Mouse (Mus musculus) B cell, adult 2 months (primary cell): ENCODE data around the gene Ptn.

Experiments
- DNase-seq, 2 experiments: peaks; one replicate each; pipeline ENCODE4 v3.0.0; 2022

The Ptn gene

DNA sequence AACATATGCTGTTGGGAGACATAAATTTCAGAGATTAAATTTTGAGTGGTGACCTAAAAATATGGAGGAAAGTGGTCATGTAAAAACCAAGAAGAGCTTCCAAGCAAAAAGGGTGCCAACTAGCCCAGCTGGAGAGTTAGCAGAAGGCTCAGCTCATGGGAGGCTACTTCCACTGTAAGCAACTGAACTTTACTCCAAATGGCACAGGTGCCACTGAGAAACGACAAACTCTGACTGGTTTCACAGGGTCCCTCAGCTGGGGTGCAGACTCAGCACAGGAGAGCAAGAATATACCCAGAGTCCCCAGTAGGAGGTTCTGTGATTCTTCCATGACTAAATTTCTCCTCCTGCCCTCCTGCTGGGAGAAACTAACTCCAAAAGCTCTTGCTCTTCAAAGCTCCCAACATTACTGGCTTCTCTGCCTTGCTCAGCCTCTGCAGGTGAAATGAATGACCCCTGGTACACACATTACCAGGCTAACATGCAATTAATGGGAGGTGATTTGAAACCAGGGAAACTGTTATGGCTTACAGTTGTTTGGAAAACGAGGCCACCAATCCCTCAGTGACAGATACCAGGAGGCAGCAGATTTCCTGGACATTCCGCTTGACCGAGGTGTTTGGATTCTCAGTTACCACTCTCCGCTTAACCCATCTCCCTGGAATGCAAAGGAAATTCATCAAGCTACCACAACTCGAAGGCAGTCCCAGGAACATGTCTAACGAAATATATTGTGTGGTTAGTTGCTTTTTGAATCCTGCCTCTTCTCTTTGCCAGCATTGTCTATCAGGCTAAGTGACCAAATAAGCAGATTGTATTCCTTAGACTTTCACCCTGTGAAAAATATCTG lies 2.9 kb upstream of the Ptn start:
- no peak for DNase-seq

DNA sequence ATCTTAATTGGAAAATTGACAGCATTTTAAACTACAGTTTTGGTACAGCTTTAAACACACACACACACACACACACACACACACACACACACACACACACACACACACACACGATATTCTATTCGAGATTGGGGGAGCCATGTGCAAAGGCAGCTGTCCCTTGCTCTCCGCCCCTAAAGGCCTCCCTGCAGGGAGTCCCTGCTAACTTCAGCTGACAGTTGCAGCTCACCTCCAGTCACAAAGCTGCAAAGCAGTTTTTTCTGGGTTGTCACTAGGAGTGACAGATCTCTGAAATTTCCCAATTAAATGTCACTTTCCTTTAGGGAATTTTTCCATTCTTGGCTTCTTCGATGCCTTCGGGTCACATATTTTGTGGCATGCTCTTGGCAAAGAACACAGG lies 428 bp upstream of the Ptn start:
- DNase-seq = no peak

DNA sequence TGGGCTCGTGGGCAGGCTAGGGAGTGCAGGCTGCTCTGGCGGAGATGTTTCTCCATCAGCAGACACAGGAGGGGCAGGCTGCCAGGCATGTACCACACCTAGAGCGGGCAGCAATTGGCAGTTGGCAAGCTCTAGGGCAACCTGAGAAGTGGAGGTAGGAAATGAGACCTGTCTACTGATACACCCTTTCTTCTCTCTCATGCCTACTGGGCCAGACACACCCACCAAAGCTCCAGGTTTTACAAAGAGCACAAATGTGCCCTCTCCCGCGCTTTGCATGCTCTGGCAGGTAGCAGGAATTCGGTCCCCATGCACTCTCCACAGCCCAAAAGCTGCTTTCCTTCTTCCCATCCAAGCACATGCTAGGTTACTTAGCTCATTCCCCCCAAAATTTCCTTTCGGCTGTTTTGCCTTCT lies 701 bp downstream of the Ptn start:
- no peak for DNase-seq

DNA sequence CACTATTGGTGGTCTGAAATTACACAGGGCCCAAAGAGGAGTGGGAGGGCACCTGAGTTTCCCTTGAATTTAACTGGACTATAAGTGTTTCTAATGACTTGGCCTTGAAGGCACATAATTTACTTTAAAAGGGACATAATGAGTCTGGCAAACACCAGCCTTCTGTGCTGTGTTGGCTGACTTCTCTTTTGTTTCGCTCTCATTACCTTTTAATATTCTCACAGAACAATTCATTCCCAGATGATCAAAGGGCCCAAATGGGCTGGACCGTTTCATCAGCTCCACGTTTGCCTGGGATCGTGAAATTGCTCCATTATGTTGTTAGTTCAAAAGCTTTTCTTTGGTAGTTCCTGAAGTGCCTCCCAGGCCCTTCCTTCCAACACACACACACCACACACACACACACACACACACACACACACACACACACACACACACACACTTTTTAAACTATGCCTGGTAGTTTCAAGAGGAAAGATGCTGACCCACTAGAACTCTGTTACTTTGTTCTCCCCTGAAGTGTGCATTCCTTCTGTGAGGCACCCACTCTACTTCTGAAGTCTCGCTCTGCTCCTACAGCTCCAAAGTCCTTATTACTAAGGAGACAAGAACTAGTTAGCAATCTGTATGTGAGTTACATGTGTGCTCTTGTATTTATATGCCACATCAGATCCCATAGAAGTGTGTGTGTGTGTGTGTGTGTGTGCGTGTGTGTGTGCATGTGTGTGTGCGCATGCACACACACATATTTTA lies 1.5 kb downstream of the Ptn start:
- DNase-seq = no peak

DNA sequence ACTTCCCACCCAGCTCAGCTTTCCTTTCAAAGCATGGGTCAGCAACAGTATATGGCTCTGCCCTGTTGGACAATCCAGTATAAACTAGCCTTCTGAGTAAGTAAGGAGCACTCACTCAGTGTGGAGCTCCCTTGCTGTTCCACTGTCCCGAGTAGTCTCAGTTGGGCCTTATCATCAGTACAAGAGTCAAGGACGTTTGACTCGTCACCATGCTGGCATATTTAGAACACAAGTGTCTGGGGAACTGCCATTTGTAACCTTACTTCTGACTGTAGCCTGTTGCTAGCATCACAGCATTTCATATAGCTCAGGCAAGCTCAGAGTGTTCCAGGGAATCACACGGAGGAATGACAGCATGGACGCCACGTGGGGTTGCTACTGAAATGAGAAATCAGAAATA lies 3.1 kb downstream of the Ptn start:
- no peak for DNase-seq

DNA sequence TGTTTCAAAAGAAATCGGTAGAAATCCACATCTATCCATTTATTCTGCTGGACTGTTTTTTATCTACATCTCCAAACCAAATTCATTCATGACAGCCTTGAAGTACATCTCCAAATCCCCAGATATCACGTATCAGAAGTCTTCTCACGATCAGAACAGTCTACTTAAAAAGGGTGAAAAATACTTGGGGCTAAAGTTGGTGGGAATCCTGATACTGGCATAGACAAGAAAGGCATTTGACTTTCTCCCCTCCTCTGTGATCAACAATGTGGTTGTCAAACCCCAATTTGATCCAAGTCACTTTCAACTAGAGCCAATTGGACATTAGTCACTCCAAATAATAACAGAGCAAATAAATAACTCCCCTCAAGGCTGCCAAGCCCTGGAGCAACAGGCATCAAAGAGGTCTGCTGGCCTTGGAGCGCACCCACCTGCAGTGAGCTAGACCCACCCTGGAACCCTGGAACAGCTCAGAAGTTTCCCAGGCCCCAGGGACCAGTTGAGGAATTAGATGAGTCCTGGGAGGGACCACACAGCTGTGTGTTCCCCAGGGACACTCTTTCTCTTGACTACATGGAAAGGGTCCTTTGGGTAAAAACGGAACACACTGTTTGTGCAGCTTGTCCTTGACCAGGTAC lies 9.6 kb downstream of the Ptn start:
- no peak for DNase-seq

DNA sequence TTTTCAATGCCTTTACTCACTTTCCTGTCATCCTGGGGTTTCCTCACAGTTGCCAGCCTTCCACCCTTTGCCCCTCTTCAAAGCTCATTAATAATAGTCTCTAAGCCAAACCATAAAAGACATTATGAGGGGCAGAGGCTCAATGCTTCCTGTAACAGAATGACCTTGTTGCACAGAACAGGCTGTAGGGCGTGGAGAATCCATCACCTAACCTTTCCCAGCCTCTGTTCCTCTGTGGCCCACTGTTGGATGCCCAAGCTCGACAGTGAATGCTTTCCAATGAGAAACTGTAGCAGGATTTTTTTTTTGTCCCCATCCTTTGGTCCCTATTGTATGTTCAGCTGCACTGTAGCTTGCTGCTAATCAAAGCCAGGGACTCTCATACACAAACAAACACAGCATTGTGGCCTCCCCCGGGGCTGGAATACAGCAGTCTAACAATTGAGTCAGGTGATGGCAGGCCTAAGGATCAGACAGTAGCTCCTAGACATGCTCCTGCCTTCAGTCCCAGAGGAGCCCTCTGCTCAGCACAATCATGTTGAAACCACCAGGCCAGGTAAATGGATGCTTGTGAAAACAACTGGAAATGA lies 12.9 kb downstream of the Ptn start:
- no peak for DNase-seq

DNA sequence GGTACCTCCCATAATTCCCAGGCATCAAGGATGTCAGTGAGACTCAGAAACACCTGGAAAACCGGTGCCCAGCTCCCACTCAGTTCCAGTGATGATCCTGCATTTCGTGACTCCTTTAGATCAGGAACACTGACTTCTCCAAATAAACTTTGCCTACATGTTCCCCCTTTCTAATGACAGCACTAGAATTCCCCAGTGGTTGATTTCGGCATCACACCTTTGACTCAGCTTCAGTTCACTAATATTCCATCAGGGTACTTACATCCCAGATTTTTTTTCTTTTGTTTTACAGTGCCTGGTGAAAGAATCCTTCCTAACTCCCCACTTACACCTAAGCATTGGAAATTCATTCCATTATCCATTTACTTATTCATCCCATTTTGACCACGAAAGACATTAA lies 15.5 kb downstream of the Ptn start:
- no peak for DNase-seq

DNA sequence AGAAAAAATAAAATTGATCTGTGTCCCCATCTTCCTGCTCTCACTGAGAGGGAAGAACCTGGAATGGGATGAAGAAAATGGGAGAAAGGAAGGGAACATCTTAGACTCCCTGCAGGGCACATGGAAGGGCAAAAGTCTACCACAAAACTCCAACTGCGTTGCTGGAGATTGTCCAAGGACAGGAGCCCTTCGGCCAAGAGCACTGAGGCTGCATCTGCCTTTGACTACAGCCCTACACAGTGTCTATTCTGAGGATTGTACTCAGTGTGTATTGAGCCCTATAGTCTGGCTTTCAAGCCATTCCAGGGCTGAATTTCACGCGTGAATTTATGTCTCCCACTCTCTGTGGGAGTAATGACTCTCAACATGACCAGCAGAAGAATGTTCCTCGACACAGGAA lies 16.2 kb downstream of the Ptn start:
- no peak for DNase-seq

DNA sequence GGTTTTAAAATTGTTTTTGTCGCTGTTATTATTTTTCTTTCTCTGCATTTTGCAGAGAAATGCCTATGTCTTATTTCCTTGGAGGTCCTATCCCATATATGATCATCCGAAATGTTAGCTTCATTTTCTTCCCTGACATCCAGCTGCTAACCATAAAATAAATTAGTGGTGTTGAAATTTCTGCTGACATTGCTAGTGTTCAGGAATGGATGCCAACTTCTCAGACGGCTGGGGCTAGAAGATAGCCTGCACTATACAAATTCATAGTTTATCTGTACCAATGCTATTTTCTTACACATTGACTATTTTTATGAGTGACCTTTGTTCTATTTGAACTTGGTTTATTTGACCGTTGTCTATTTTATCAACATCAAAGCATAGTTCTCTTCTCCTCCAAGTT lies 20.8 kb downstream of the Ptn start:
- DNase-seq = no peak

DNA sequence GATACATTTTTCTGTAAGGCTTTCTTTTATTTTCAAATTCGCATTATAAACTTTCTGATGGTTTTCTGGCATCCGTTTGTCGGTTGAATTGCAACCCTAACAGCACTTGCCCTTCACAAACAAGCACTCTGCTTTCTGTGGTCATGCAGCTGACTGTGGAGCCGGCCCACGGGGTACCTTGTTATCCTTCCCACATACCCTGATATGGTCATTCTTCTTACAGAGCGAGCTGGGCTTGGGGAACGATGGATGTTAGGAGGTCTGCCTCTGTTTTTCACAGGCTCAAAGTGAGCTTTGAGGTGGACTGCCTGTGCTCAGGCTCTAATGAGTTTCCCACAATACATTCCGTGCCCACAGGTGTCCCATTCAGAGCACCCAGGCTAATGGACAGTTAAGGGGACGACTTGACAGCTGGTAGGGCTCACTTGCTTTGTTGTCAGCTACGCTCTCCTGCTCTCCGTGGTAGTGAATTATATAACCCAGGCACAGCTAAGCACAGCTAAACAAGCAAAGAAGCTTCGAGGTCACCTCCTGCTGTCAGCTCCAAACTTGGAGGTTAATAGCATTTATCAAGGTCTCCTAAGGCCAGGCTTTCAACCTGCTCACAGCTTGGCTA lies 21.3 kb downstream of the Ptn start:
- no peak for DNase-seq

DNA sequence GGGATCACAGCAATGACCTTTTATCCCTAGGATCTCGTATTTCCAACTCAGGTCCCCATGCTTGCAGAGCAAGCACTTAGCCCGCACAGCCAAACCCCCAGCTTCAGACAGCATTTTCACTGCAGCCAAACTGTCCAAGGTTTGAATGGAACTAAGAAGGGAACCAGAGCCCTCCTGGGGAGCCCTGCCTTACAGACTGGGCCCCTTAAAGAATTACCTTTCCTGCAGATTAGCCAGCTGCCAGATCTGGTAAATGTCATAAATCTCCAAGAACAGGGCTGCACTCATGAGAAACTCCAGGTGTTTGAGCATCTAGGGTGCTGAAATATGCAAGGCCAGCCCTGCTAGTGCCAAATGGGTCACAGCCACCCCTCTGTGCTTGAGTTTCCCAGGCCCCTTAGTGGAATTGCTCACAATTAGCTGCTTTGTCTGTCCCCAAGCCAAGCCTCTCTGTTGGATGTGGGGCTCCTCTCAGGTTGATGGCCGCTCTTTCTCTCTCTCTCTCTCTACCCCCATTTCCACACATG lies 25.3 kb downstream of the Ptn start:
- no peak for DNase-seq

DNA sequence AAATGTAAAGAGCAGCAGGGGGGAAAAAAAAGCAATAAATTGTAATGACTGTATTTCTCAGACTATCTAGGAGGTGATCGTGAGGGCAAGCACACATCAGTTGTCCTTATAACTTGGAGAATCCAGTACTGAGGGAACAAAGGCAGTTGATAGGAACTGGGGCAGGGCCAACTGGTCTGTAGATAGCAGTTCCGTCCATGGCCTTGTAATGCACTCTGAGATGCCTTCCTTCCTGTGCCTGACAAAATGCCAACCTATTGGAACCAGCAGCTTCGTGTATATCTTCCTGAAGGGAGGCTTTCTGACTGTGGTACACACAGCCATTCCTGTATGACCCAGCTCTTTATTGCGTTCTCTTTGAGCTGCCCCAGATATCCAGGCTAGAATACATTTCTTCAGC lies 27.5 kb downstream of the Ptn start:
- no peak for DNase-seq

DNA sequence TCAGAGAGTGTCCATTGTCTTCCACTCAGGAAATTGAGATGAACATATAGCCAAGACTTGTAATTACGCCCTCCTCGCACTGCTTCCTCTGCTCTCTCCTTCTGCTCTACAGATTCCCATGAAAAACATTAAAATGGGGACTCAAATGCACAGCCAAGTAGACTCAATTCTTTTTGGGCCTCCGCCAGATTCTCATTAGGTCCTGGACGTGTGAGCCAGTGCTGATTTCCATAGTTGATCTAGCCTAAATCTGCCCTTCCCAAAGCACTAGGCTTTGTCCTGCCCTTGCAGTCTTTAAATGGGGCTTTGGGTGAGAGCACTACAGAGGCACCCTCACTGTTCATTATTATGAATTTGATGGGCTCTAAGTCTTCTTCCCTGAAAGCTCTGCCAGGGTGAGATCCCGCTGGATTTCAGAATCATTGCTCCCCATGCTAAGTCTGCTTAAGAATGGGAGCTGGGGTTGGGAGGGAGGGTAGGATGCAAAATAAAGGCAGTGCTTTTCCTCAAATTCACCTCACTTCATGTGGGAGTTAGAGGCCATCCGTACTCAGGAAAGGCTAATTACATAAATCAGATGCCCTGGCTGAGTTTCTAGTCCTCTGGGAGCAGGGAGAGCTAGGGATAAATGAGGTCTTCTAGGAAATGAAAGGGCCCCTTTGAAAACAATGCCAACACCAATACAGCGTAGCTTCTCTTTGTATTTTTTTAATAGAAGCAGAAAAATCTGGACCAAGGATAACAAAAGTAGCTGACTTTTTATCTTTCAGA lies 32.3 kb downstream of the Ptn start:
- no peak for DNase-seq

DNA sequence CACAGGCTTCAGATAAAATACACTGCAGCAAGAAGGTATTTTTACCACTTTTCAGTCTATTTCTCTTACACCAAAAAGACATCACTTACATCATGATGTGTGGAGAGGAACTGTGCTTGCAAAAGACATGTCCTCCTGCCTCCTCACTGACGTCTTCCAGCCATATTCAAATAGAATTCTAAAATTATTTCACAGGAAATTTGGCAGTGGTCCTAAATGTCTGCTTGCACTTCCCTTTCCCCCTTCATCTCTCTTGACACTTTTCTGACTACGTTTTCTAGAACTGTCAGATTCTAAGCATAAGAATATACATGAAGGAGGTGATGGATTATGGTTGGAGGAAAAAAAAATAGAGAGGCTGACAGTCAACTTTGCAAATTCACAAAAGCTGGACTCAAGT lies 33.0 kb downstream of the Ptn start:
- DNase-seq = peak; percentile 7 to 8

DNA sequence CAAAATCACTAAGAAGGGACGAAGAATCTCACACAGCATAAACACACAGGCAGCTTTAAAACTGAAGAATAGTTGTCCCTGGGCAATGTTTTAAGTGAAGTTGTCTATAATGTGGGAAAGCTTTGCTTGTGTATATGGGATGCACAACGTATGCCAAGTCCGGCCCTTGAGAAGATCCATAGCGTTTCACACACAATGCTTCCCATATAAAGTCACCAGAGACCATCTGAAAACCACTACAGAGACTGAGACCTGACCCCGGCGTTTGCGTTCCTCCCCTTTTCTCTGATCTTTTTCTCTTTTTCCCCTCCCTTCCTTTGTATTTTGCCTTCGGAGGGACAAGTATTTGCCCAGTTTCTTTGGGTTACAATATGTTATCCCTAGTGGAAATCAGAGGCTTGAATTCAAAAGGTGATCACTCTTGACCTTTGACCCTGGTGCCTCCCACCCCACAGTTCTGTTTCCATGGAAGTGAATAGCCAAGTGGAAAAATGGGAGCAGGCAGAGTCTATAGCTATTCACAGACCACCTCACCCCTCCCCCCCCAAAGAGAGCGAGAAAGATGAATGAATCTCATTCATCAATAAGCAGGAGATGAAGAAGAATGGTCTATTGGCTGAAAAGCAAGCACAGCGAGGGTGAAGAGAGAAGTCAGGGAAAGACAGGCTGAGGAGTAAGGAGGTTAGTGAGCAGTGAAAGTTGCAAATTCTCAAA lies 34.2 kb downstream of the Ptn start:
- DNase-seq = no peak

DNA sequence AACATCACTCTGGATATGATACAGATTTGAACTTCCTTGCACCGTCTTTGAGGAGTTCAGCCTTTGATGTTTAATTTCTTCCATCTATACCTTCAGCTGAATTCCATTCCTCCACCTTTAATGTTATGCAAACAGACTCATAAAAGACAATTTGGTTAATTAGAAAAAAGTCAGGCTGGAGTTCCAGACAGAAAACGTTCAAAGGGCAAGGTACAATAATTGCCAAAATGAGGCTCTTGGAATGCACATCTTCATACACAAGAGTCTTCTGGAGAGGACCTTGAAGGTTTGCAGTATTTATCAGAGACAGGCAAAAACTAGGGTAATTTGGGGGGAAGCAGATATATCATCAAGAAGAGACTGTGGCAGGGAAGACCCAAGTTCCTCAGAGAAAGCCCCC lies 37.5 kb downstream of the Ptn start:
- no peak for DNase-seq

DNA sequence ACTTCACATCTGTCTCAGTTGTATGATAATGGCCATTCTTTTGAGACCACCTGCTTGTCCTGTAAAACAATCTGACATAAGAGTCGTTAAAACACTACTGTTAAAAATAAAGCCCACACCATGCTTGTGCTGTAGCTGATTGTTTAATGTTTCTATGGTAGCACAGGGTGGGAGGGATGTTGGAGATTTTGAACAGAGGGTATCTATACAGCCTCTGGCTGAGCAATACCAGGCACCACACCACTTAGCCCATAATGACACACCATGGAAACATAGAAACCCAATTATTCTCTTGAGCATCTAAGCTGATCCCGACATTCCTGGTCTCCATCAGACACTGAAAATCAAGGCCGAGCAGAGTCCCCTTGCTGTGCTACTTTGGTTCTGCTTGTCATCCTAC lies 41.0 kb downstream of the Ptn start:
- no peak for DNase-seq

DNA sequence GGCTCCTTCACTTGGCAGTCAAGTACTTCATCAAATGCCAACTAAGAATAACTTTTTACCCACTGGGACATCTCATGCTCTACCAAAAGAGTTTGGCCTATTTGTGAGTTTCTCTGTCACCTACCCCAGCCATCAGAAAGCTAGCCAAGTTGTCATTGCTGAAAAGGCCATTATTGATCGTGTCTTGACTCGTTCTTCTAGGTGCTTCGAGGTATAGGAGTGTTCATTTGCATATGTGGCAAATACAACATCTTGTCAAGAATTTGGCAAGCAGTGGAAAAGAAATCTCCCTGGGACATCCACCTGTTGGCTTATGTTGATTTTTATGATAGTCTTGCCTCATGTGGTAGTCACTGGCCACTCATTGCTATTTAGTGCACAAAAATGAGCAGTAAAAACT lies 43.1 kb downstream of the Ptn start:
- DNase-seq = no peak

DNA sequence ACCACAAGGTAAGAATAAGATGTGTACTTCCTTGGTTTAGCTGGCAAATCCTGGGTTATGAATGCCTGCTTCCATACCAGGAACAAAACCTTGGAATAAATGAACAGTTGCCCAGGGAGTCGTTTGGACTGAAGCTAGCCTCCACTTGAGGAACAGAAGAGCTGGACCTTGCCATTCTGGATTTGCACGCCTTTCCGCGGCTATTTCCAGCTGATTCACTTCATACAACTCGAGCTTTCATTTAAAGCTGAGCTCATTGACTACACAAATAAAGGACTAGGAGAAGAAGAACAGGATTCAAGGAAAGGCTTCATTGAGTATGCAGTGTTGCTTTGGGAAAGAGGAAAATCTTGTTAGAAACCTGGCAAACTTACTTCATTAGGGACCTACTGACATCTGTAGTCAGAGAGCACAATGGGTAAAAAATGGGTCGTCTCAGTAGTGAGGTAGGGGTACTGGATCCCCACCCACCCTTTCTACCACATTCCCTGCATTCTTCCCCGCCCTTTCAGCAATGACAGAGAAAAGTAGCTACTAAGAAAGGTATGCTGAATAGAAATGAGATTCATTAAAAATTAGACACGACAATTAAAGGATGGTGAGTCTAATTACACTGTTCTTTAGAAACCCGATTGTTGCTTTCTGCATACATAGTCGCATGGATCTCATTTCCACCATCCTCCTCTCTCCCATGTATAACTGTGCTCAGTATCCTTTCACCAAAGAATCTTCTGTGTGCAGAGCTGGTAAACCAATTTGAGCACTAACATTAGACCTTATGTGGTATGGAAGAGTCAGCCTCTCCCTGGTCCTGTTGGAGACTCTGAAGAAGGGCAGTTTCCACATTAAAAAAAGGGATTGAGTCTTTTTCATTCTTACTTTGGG lies 54.8 kb downstream of the Ptn start:
- no peak for DNase-seq
